Mouse (Mus musculus) spleen, postnatal 14 days (tissue): ENCODE data around the gene Pde1c.

Source experiments
- DNase-seq, 2 experiments: peaks; one replicate each; pipeline ENCODE4 v3.0.0; 2021 to 2022; ENCODE audit warnings: low spot score in 2 of 2

The Pde1c gene

GRCm38 (mm10) chr6:56447917-56448316, 121.0 kb downstream of the Pde1c start:
- no peak for DNase-seq

- DNase-seq, result no peak
These were observed 127.4 kb downstream of the Pde1c start for GRCm38 (mm10) chr6:56441501-56441900.

GRCm38 (mm10) chr6:56425846-56426245, 143.1 kb downstream of the Pde1c start:
- DNase-seq, result no peak

GRCm38 (mm10) chr6:56422866-56423265, 146.0 kb downstream of the Pde1c start:
- no peak for DNase-seq

GRCm38 (mm10) chr6:56416191-56416590, 152.7 kb downstream of the Pde1c start:
- DNase-seq, result no peak

GRCm38 (mm10) chr6:56389178-56389577, 179.7 kb downstream of the Pde1c start:
- no peak for DNase-seq

GRCm38 (mm10) chr6:56376359-56376758, 192.5 kb downstream of the Pde1c start:
- DNase-seq, result no peak

GRCm38 (mm10) chr6:56374180-56374579, 194.7 kb downstream of the Pde1c start:
- DNase-seq, result no peak

- DNase-seq, result no peak
These were observed 195.2 kb downstream of the Pde1c start for GRCm38 (mm10) chr6:56373753-56374152.

- no peak for DNase-seq
These were observed 195.7 kb downstream of the Pde1c start for GRCm38 (mm10) chr6:56373046-56373751.

- no peak for DNase-seq
These were observed 199.4 kb downstream of the Pde1c start for GRCm38 (mm10) chr6:56369462-56369861.

GRCm38 (mm10) chr6:56368116-56368515, 200.8 kb downstream of the Pde1c start:
- DNase-seq, result no peak

- no peak for DNase-seq
These were observed 201.6 kb downstream of the Pde1c start for GRCm38 (mm10) chr6:56367257-56367656.

- DNase-seq, result no peak
These were observed 206.3 kb downstream of the Pde1c start for GRCm38 (mm10) chr6:56362650-56363049.

- DNase-seq, result no peak
These were observed 206.8 kb downstream of the Pde1c start for GRCm38 (mm10) chr6:56362128-56362545.

- no peak for DNase-seq
These were observed 207.4 kb downstream of the Pde1c start for GRCm38 (mm10) chr6:56361348-56362127.

GRCm38 (mm10) chr6:56360086-56360485, 208.8 kb downstream of the Pde1c start:
- DNase-seq, result no peak

- DNase-seq, result no peak
These were observed 209.8 kb downstream of the Pde1c start for GRCm38 (mm10) chr6:56359126-56359525.

- DNase-seq, result no peak
These were observed 221.7 kb downstream of the Pde1c start for GRCm38 (mm10) chr6:56347207-56347606.

GRCm38 (mm10) chr6:56345082-56345481, 223.8 kb downstream of the Pde1c start:
- DNase-seq, result no peak

- no peak for DNase-seq
These were observed 226.9 kb downstream of the Pde1c start for GRCm38 (mm10) chr6:56342005-56342404.

GRCm38 (mm10) chr6:56335811-56336446, 233.0 kb downstream of the Pde1c start:
- no peak for DNase-seq

GRCm38 (mm10) chr6:56332149-56332548, 236.8 kb downstream of the Pde1c start:
- DNase-seq, result no peak
